Mouse (Mus musculus) c-Kit-positive CD71-positive TER-119-positive erythroid progenitor cells, embryonic 14.5 days (primary cell): ENCODE results near the gene Tmod2.
"Not testable (repeated sequence)": the region's sequence is repeated elsewhere in the genome, so short reads cannot be mapped to it uniquely, and the experiment has no call there.

Experiments
- DNase-seq: peaks from one replicate; pipeline ENCODE4 v3.0.0-alpha.2; 2013; ENCODE audit warnings: low spot score

Tmod2 gene

GRCm38 (mm10) chr9:75610571-75611493 is at the start of gene Tmod2:
Gene Tmod2 (minus strand): TSS chr9:75611325.
- no peak for DNase-seq

- DNase-seq, result no peak
Observed at GRCm38 (mm10) chr9:75660917-75661316, 49.8 kb upstream of the Tmod2 start.

- not testable (repeated sequence) for DNase-seq
Observed at GRCm38 (mm10) chr9:75656456-75656855, 45.3 kb upstream of the Tmod2 start.

- no peak for DNase-seq
Observed at GRCm38 (mm10) chr9:75653981-75654911, 43.1 kb upstream of the Tmod2 start.

GRCm38 (mm10) chr9:75645405-75645804 is 34.3 kb upstream of the Tmod2 start:
- DNase-seq, result no peak

GRCm38 (mm10) chr9:75634226-75634625 is 23.1 kb upstream of the Tmod2 start:
- no peak for DNase-seq

GRCm38 (mm10) chr9:75633603-75634002 is 22.5 kb upstream of the Tmod2 start:
- no peak for DNase-seq

GRCm38 (mm10) chr9:75632902-75633301 is 21.8 kb upstream of the Tmod2 start:
- no peak for DNase-seq

GRCm38 (mm10) chr9:75632111-75632510 is 21.0 kb upstream of the Tmod2 start:
- DNase-seq, result no peak

- no peak for DNase-seq
Observed at GRCm38 (mm10) chr9:75630823-75631454, 19.8 kb upstream of the Tmod2 start.

GRCm38 (mm10) chr9:75626308-75626604 is 15.1 kb upstream of the Tmod2 start:
- DNase-seq, result no peak

- no peak for DNase-seq
Observed at GRCm38 (mm10) chr9:75625556-75626307, 14.6 kb upstream of the Tmod2 start, which contains the start of gene Lysmd2. Gene Lysmd2 (plus strand): TSS chr9:75625741.

GRCm38 (mm10) chr9:75624983-75625555 is 13.9 kb upstream of the Tmod2 start:
- no peak for DNase-seq

- no peak for DNase-seq
Observed at GRCm38 (mm10) chr9:75621428-75621827, 10.3 kb upstream of the Tmod2 start.

- DNase-seq, result not testable (repeated sequence)
Observed at GRCm38 (mm10) chr9:75619761-75620160, 8.6 kb upstream of the Tmod2 start.

GRCm38 (mm10) chr9:75618836-75619400 is 7.8 kb upstream of the Tmod2 start:
- no peak for DNase-seq

GRCm38 (mm10) chr9:75616560-75616959 is 5.4 kb upstream of the Tmod2 start:
- no peak for DNase-seq

GRCm38 (mm10) chr9:75609965-75610364 is 1.2 kb downstream of the Tmod2 start:
- no peak for DNase-seq

- DNase-seq, result no peak
Observed at GRCm38 (mm10) chr9:75609505-75609904, 1.6 kb downstream of the Tmod2 start.

- no peak for DNase-seq
Observed at GRCm38 (mm10) chr9:75607496-75607895, 3.6 kb downstream of the Tmod2 start.

- no peak for DNase-seq
Observed at GRCm38 (mm10) chr9:75601510-75601909, 9.6 kb downstream of the Tmod2 start.
